Mouse (Mus musculus) urinary bladder, postnatal 14 days (tissue): ENCODE measurements around the gene Rasa3.

Source experiments
- DNase-seq: peaks from one replicate; pipeline ENCODE4 v3.0.0; 2021; ENCODE audit warnings: low spot score

Gene Rasa3

DNA sequence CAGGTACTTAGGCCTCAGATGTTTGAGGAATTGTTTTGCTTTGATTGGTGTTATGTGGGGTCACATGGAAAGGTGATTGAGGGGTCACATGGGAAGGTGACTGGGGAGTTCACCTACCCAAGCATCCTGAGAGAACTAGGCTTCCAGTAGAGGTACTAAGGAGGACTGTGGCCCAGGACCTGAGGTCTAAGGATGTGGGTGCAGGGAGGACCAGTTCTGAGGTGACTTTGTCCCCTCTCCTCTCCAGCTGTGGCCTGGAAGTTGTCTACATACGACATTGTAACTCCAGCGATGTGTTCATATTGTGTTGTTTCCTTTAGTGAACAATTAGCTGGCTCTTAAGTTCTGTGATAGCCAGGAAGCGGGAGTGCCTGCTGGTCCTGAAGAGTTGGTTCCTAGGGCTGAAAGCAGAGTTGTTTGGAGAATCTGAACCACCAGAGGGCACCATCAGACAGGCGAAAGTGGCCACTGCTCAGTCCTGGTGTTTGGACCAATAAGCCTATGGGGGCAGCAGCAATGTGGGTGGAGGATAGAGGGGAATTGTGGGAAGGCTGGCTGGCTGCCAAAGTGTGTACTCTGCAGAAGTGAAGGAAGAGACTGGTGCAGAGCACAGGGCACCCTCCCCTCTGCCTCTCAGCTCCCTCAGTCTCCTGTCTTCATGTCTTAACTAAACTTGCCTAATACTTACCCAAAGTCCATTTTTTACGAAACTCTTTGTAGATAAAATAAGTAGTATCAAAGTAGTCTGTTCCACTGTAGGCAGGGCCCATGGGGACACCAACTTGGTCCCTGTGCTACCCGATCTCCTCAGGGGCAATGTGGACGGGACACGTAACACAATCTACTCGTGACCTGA, 126.5 kb downstream of the Rasa3 start:
- DNase-seq = peak; percentile 92

DNA sequence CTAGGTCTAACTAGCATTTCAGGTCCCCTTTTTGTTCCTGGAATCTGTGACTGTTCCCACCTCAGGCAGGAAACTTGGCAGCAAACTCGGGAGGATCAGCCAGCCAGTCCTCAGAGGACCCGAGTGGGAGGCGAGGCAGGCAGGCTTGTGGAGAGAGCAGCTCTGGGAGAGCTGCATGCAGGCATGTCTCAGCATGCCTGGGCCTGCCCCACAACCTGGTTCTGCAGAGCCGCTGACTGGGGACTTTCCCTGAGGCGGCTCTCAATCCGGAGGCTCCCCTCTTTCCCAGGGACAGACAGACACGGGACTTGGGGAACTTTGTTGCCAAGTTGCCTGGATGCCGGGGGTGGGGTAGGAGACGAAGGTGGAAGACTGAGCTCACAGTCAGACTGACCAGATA, 128.6 kb downstream of the Rasa3 start:
- DNase-seq = peak; percentile 84

DNA sequence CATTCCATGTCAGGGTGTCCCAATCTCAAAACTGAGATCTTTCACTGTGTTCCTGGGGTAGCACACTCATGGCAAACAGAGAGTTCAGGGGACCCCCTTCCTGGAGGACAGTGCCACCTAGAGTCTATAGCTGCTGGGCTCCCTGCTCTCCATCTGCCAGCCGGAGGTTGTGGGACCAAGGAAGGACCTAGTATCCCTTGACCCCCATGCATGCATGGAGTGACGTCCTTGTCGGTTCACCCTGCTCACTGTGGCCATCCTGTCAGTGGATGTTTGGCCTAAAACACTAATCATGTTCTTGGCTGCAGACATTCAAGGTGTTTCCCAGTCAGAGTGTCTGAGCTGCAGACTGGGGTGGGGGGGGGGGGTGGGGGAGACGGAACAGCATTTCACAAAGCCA, 129.2 kb downstream of the Rasa3 start:
- peak; percentile 46 for DNase-seq

DNA sequence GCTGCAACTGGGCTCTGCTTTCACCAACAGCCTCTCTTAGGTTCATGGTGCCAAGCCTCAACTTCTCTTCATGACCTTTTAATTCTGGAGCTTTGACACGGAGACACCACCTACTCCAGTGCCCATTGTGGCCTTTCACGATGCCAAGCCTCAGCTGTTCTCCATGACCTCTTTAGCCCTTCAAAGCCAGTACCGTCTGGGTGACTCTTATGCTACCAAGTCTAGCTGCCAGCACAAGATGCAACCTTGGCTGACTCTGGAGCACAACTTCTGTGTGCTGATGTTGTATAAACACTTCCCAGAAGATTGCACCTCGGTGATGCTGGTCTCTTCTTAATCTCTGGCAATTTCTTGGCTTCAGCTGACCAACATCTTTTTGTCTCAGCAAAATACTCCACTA, 131.0 kb downstream of the Rasa3 start:
- DNase-seq = no peak

DNA sequence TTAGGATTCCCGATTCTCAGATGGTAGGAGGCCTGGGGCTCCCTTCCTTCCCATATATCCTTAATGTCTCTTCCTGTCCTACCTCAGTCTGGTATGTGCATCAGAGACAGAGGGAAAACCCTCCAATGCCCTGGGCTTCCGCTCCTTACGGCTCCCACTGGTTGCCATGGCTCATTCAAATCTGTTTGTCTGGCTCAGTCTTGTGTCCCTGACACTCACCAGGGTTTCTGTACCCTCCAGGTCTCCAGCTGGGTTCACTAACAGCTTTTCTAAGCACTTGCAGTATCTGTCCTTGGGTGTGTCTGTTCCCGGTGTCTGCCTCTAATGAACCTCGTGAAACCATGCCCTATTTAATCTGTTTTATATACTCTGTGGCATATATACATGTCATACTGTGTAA, 135.9 kb downstream of the Rasa3 start:
- DNase-seq = no peak

DNA sequence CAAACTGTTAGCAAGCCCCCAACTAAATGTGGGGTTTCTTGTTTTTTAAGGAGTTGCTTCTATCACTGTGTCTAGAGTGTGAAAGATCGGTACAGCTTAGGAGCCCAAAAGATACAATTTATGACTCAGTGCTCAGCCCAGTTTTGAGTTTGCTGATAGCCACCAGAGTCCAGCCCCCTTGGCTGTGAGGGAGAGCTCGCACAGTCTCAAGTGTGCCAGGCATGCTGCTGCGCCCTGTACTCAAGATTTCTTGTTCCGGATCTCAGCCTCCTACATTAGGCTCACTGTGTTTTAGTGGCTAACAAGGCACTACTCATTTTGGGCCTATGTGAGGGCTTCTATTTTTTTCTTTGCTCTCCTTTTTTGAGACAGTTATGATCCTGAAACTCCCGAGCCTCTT, 137.3 kb downstream of the Rasa3 start:
- DNase-seq = no peak

DNA sequence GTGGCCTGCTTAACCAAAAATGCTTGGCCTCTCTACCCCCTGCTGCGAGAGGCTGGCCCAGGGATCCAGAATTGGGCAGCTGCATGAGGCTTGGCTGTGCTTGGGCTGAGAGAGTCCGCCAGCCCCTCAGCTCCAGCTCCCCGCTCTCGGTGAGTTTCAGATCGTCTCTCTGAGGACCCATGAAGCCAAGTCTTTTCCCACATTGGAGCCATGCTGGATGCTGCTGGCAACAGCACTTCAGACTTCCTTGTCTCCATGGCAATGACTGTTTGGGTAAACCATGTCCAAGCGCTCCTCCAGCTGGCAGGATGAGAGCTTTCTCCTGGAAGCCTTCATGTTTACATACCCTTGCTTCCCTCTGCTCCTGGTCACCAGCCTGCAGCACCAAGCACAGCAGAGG, 138.6 kb downstream of the Rasa3 start:
- peak; percentile 55 for DNase-seq

DNA sequence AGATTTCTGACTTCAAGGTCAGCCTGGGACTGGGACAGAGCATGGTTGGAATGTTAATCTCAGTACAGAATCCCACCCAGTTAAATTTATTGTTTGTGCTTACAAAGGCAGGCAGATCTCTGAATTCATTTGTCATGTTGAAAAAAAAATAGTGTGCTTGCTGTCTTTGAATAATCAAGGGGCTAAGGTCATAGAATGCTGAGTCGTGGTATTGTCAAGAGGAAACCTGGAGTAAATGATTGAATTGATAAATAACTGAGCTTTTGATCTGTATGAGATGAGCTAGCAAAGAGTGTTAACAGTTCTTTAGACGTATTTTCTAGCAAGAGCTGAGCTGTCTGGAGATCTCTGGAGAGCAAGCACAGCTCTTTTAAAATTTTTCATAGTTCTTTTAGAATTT, 140.3 kb downstream of the Rasa3 start:
- DNase-seq = no peak

DNA sequence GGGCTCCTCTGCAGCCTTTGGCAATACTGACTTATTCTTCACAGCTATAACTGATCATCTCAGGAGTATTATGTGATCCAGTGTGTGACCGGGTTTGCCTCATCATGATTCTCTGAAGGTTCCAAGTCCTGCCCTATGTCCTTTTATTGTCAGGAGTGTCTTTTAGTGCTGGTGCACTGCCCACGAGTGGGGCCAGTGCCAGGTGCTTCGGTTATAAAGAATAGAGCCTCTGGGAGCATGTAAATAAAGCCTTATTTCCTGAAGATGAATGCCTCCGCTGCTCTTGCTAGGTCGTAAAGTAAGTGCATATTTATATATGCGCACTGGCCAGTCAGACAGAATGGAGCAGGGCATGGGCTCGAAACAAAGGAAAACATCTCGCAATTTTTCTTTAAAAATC, 144.3 kb downstream of the Rasa3 start:
- no peak for DNase-seq

DNA sequence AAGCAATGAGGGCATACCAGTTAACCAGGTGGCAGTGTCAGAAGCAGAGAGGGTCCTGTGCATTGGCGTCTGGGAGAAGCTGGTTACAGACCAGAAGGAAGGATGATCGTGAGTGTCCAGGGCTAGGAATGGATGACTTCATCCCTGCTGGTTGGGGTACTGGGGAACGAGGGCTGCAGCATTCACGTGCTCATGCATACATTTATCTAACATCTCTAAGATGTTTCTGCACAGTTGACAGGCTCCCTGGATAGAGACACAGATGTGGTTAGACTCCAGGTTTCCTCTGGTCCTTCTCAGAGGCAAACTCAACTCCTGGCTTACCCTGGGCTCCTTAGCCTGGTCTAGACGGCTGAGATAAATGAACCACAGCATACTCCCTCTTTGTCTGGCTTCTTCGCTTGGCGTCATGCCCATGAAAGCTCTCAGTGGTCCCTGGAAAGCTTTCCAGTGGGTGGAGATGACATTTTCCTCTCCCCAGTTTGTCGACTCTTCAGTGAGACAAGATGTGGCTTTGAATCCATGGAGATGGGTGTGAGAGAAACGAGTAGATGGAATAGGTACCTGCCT, 145.7 kb downstream of the Rasa3 start:
- DNase-seq = no peak

DNA sequence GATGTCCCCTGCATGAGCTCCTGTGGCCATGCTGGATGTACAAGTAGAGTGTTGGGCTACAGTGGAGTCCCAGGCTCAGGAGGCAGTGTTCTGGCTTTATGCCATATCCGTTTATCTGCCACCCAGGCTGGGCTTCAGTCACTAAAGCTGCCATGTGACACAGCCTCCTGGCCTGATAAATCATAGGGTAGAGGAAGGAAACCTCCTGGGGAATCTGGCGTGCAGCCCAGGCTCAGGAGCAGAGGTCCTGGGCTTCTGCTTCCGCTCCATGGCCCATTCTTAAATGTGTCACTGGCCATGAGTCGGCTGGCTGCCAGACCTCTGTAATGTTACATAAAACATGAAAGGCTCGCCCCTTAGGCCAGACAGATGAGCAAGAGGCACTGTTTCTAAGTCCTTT, 146.5 kb downstream of the Rasa3 start:
- DNase-seq = peak; percentile 88

DNA sequence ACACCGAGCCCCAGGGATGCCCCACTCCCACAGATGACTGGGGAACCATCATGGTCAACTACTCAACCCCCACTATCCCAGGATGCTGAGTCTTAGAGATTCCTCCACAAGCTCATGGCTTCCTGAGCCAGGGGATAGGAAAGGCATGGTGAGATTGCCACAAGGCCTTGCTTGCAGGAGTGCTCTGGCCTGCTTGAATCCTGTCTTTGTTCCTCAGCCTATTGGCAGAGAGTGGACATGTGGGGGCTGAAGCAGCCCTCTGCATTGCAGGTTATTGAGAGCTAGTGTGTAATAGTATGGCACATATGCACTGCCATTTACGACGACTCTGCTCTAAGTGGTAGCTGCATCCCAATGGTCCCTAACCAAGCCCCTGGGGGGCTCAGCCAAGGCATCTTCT, 147.0 kb downstream of the Rasa3 start:
- DNase-seq = no peak

DNA sequence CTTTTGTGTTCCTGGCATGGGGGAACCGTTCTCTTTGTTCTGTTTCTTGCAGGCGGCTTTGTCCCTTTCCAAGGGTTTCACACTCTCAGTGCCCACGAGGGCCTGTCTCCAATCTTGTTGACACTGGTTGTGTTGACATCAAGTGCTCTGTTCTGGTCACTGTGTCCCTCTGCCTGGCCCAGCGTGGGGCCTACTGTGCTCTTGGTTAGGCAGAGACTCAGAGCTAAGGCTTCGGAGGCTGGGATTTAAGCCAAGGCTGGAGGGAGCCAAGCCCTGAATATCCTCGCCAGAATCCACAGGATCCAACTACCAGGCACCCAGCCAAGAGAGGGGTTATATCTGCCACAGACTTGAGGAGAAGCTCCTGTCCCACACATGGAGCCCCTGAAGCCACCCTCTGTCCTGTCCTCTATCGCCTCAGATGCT, 147.5 kb downstream of the Rasa3 start:
- peak; percentile 83 for DNase-seq

DNA sequence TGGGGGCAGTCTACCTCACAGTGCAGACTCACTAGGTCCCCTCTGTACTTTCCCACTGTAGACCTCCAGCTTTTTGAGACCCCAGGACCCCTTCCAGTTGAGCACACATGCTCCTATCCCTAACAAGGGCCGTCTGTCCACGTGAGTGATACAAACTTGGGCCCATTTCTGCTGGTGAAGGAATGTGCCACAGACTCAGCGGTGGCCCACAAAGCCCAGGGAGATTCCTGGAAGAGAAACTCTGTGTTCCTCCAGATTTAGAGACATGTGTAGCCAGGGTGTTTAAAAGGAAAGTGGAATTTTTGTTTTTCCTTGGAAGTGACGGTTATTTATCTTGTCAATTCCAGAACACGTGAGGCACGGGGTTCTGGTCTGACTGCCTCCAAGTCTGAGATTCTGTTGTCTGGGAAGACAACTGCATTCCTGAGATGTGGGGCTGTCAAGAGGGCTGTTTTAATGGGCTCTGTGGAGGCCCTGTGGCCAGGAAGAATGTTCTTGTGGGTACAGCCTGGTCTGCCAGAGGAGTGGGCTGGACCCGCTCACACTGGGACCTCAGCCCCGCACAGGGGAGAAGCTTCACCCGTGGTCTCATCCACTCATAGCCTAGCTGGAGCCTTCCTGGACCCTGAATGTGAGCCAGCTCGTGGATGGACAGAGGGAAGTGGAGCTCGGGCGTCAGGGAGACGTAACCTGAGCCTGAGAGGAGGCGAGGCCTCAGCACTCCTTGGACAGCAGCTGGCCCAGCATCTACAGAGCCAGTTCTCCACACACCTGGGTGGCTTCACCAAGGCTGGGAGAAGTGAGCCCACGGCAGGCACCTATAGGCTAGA, 148.2 kb downstream of the Rasa3 start:
- peak; percentile 55 for DNase-seq

DNA sequence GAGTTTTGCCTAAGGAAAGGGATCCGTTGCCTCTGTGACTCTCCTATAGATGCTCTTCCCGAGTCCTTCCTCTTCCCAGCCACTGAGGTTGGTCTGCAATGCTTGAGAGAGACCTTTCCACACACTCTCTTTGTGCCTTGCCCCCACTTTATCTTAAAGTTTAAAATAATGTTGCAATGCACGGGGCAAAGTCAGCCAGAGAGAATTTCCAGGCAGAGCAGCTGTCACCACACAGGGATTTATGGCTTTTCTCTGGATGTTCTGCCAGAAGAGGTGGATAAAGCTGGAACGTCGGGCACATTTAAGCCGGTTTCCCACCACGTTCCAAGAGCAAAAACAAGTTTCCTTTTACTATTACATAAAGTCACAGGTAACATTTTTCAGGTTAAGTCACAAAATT, 156.0 kb downstream of the Rasa3 start:
- DNase-seq = no peak

DNA sequence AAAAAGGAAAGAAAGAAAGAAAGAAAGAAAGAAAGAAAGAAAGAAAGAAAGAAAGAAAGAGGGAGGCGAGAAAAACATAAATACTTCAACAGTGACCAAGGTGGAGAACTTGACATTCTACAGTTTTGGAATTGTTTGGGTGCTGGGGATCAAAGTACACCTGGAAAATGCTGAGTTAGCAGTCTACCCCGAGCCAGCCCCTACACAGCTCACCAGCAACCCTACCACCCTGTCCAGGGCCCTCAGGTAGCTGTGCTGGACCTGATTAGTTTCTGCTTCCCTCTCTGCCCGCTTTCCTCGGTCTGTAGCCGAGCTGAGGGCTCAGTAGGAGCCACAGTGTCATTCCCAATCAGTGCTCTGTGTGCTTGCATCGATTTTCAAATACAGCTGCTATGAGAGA, 157.1 kb downstream of the Rasa3 start:
- DNase-seq = no peak

DNA sequence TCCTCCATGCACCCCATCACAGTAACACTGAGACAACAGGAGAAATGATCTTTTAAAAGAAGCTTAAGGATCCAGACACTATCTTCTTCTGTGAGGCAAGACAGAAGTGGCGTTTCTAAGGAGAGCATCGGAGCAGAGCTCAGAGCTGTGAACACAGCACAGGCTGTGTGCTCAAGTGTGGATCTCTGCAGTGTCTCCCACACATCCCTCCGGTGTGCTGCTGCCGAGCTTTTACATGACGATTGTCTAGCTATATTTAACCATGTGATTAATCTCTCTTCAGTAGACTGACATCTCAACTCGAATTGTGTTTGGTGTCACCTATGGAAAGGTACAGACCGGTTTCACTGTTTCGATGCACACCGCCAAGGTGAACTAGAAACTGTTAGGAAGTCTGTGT, 157.9 kb downstream of the Rasa3 start:
- no peak for DNase-seq

DNA sequence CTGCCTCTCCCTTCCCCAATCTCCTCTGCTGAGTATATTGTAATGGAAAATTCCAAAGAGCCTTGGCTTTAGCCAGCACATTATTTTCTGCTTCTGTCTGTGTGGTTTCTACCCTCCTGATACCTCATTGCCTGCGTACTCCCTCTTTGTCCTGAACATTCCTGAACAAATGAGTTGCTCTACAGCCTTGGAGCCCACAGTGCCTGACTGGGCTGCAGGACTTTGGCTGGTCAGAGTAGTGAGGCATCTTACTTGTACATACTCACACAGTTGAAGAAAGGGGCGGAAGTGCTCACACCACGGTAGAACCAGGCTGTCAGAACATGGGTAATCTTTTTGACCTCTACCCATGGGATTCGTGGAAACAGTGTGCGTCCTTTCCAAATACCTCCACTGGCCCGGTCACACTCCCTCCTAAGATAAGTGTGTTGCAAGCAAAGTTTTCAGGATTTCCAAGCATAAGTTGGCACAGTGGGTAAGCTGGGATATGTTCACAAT, 160.1 kb downstream of the Rasa3 start:
- DNase-seq = no peak
